Mouse (Mus musculus): Measurements from ENCODE around the gene Brd4.

The Brd4 gene

GRCm38 (mm10) chr17:32280575-32280974, 3.9 kb downstream of the Brd4 start:
- no peak for DNase-seq (ENCODE audit: low read depth)

- DNase-seq (ENCODE audit: low read depth): no peak
Measured at GRCm38 (mm10) chr17:32277201-32277600, 7.3 kb downstream of the Brd4 start.

GRCm38 (mm10) chr17:32275568-32275967, 9.0 kb downstream of the Brd4 start:
- DNase-seq (ENCODE audit: low read depth): no peak

- DNase-seq (ENCODE audit: low read depth): no peak
Measured at GRCm38 (mm10) chr17:32269151-32269550, 15.4 kb downstream of the Brd4 start.

- no peak for DNase-seq (ENCODE audit: low read depth)
Measured at GRCm38 (mm10) chr17:32268540-32268960, 16.0 kb downstream of the Brd4 start.

GRCm38 (mm10) chr17:32268096-32268495, 16.4 kb downstream of the Brd4 start:
- no peak for DNase-seq (ENCODE audit: low read depth)

- DNase-seq (ENCODE audit: low read depth): no peak
Measured at GRCm38 (mm10) chr17:32267617-32268016, 16.9 kb downstream of the Brd4 start.

- DNase-seq (ENCODE audit: low read depth): no peak
Measured at GRCm38 (mm10) chr17:32263672-32264071, 20.9 kb downstream of the Brd4 start.

GRCm38 (mm10) chr17:32262831-32263559, 21.5 kb downstream of the Brd4 start:
- DNase-seq (ENCODE audit: low read depth): no peak

- no peak for DNase-seq (ENCODE audit: low read depth)
Measured at GRCm38 (mm10) chr17:32258869-32259268, 25.7 kb downstream of the Brd4 start.

GRCm38 (mm10) chr17:32257944-32258343, 26.6 kb downstream of the Brd4 start:
- no peak for DNase-seq (ENCODE audit: low read depth)

- no peak for DNase-seq (ENCODE audit: low read depth)
Measured at GRCm38 (mm10) chr17:32257452-32257851, 27.1 kb downstream of the Brd4 start.

GRCm38 (mm10) chr17:32256896-32257295, 27.6 kb downstream of the Brd4 start:
- DNase-seq (ENCODE audit: low read depth): no peak

GRCm38 (mm10) chr17:32253261-32253660, 31.3 kb downstream of the Brd4 start:
- DNase-seq (ENCODE audit: low read depth): no peak

GRCm38 (mm10) chr17:32251827-32252470, 32.6 kb downstream of the Brd4 start:
- no peak for DNase-seq (ENCODE audit: low read depth)

GRCm38 (mm10) chr17:32250066-32250465, 34.5 kb downstream of the Brd4 start:
- DNase-seq (ENCODE audit: low read depth): no peak

GRCm38 (mm10) chr17:32248192-32248591, 36.3 kb downstream of the Brd4 start:
- no peak for DNase-seq (ENCODE audit: low read depth)

GRCm38 (mm10) chr17:32247616-32248015, 36.9 kb downstream of the Brd4 start:
- DNase-seq (ENCODE audit: low read depth): no peak

GRCm38 (mm10) chr17:32246117-32246516, 38.4 kb downstream of the Brd4 start:
- DNase-seq (ENCODE audit: low read depth): no peak

GRCm38 (mm10) chr17:32240881-32241531, 43.5 kb downstream of the Brd4 start:
- DNase-seq (ENCODE audit: low read depth): no peak

- no peak for DNase-seq (ENCODE audit: low read depth)
Measured at GRCm38 (mm10) chr17:32238589-32238988, 45.9 kb downstream of the Brd4 start.

GRCm38 (mm10) chr17:32235534-32236191, 48.9 kb downstream of the Brd4 start:
- DNase-seq (ENCODE audit: low read depth): no peak

- DNase-seq (ENCODE audit: low read depth): no peak
Measured at GRCm38 (mm10) chr17:32233174-32233573, 51.3 kb downstream of the Brd4 start.

All from c-Kit-positive CD71-negative TER-119-negative erythroid progenitor cells, embryonic 14.5 days (primary cell).